Mouse (Mus musculus) testis, postnatal 10 days (tissue): Measurements from ENCODE around the gene Osbpl10.
"Not testable (repeated sequence)": the region's sequence is repeated elsewhere in the genome, so short reads cannot be mapped to it uniquely, and the experiment has no call there.

Source experiments
- DNase-seq: peaks from one replicate; pipeline ENCODE4 v3.0.0; 2021; ENCODE audit warnings: low spot score

Osbpl10 gene

DNA sequence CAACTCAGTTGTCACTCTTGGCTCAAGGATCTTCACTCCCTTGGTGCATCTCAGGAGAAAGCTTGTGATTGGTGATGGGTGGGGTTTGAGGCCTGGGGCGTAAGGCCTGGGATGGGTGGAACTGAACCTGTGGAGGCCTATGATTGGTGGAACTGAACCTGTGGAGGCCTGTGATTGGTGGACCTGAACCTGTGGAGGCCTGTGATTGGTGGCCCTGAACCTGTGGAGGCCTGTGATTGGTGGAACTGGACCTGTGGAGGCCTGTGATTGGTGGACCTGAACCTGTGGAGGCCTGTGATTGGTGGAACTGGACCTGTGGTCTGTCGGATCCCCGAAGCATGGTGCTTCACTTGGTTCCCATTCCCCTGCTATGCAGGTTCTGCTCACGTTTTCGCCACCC lies 7.4 kb downstream of the Osbpl10 start:
- no peak for DNase-seq

DNA sequence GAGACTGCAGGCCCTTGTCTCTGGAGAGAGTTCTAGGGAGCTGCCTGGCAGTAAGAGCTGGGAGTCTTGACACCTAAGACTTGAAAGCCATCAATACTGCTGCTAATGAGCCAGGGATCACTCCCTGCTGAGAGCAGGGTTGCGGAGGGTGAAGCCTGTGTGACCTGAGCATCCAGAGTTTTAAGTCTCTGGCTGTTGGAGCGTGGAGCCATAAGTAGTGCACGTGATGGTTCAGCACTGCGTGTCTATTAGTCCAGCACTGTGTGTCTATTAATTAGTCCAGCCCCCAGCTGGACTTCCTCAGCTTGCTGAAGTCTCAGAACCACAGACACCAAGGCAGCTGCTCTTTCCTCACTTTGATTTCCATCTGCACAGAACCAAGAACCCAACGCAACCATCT lies 8.0 kb downstream of the Osbpl10 start:
- no peak for DNase-seq

DNA sequence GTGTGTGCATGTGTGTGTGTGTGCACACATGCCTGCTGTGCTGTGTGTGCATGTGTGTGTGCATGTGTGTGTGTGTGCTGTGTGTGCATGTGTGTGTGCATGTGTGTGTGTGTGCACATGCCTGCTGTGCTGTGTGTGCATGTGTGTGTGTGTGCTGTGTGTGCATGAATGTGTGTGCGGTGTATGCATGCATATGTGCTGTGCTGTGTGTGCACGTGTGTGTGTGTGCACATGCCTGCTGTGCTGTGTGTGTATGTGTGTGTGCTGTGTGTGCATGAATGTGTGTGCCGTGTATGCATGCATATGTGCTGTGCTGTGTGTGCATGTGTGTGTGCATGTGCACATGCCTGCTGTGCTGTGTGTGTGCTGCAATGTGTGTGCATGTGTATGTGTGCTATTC lies 9.7 kb downstream of the Osbpl10 start:
- no peak for DNase-seq

- DNase-seq: peak; percentile 61
Observed at GRCm38 (mm10) chr9:114988610-114989327, 10.4 kb downstream of the Osbpl10 start.

- DNase-seq: no peak
Observed at GRCm38 (mm10) chr9:114990421-114990820, 12.1 kb downstream of the Osbpl10 start.

- no peak for DNase-seq
Observed at GRCm38 (mm10) chr9:114992528-114992927, 14.2 kb downstream of the Osbpl10 start.

GRCm38 (mm10) chr9:114995250-114995649 lies 16.9 kb downstream of the Osbpl10 start:
- no peak for DNase-seq

- DNase-seq: no peak
Observed at GRCm38 (mm10) chr9:114995716-114996115, 17.3 kb downstream of the Osbpl10 start.

DNA sequence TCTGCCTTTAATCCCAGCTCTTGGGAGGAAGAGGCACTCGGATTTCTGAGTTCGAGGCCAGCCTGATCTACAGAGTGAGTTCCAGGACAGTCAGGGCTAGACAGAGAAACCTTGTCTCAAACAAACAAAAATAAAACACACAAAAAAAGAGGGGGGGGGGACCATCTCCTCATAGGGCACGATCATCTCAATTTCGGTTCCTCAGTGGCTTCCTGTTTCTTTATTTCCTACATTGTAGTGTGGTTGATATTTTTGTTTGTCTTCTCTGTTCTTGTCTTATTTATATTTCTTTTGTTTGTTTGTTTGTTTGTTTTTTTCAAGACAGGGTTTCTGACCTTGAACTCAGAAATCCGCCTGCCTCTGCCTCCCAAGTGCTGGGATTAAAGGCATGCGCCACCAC lies 18.1 kb downstream of the Osbpl10 start:
- DNase-seq: no peak

- DNase-seq: no peak
Observed at GRCm38 (mm10) chr9:114999010-114999770, 20.8 kb downstream of the Osbpl10 start.

DNA sequence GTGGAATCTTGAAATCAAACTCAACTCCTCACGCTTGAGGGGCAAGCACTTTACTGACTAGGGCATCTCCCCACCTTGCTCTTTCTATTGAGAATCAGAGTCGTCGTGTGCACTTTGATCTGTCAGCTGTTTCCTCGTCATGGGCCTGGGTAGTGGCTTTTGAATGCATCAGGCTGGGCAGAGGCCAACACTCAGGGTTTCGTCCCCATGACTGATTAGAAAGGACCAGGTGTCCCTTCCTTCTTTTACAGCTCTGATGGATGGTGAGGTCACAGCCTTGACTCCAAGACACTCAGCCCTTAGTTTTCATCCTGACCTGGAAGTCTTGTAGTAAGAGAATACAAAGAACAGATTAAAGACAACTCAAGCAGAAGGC lies 21.4 kb downstream of the Osbpl10 start:
- no peak for DNase-seq

- DNase-seq: no peak
Observed at GRCm38 (mm10) chr9:115005446-115005845, 27.1 kb downstream of the Osbpl10 start.

DNA sequence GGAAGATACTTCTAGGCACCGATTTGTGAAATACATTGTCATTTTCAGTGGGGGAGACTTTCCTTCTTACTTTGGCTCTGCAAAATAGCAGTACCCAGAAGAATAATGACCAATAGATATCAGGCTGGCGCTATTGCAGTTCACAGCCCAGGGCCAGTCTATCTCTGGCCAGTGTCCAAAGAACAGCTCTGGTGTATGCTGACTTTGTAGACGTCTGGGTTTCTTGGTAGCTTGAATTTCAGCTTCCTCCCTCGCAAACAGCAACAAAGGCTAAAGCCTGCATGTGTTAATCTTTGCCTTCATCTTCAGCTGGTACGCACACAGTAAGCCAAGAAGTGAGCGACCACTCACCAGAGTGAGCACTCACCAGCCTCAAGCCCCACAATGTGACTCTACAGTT lies 29.4 kb downstream of the Osbpl10 start:
- DNase-seq: no peak

DNA sequence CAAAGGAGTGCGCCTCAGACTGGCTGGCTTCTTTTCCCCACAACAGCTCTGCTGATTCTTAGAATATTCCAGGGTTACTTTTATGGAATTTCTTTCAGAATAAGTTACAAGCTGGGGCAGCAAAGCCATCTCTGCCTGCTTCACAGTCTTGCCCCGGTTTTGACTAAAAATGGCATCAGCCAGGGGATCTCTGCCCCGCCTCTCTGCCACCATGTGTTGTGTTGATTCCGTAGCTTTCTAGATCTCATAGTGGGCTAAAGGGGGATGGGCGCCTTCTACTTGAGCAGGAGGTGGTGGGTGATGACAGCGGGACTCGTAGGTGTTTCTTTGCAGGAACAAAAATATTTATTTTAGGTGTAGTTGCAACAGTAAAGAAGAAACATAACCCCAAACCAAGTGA lies 29.8 kb downstream of the Osbpl10 start:
- DNase-seq: no peak

- DNase-seq: no peak
Observed at GRCm38 (mm10) chr9:115012367-115012766, 34.0 kb downstream of the Osbpl10 start.

DNA sequence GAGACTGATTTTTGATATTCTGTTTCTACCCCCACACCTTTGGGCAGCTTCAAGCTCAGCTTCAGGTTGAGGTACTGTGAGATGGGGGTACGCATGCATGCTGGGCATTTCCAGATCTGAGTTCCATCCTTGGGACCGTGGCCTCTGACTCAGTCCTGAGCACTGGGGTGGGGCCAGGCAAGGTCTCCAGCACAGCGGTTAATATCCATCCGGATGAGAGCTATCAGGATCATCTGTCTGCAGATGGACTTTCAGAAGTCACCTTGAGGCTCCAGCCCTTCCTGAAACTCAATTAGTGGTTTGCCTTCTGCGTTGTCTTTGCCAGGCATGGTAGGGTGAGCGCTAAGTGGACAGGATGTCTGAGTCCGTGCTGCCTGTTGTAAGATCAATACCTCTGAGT lies 41.8 kb downstream of the Osbpl10 start:
- DNase-seq: no peak

- DNase-seq: no peak
Observed at GRCm38 (mm10) chr9:115021419-115021818, 43.0 kb downstream of the Osbpl10 start.

DNA sequence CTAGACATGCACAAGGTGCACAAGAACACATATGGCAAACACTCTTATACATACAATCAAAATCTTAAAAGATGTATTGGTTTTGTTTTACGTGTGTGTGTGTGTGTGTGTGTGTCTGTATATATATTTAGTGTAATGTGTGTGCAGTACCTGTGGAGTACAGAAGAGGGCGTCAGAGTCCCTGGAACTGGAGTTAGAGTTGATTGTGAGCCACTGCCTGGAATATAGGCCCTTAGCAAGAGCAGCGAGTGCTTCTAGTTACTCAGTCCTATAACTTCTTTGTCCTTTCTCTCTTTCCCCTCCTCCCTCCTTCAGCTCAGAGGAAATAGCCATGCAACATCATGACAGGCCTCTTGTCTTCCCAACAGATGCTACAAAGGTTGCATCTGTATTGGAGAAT lies 44.8 kb downstream of the Osbpl10 start:
- no peak for DNase-seq

- DNase-seq: no peak
Observed at GRCm38 (mm10) chr9:115023708-115024383, 45.5 kb downstream of the Osbpl10 start.

GRCm38 (mm10) chr9:115029307-115029706 lies 50.9 kb downstream of the Osbpl10 start:
- no peak for DNase-seq

DNA sequence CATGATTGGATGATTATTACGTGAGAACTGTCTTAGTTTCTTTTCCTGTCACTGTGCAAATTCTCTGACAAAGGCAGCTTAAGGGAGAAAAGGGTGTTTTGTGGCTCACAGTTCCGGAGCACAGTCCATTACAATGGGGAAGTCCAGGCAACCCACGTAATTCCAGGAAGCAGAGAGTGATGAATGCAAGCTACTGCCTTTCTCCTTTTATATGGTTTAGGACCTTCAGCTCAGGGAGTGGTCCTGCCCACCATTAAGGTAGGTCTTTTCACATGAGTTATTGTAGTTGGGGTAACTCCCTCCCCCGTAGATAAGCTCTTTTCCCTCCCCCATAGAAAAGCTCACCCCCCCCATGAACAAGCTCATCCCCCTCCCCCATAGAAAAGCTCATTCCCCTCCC lies 52.2 kb downstream of the Osbpl10 start:
- DNase-seq: no peak

GRCm38 (mm10) chr9:115031046-115031445 lies 52.7 kb downstream of the Osbpl10 start:
- DNase-seq: not testable (repeated sequence)

GRCm38 (mm10) chr9:115032786-115033185 lies 54.4 kb downstream of the Osbpl10 start:
- DNase-seq: no peak
